Mouse (Mus musculus) heart, embryonic 15.5 days (tissue): ENCODE data around the gene Etnk1. TPM values are rescaled to one million over a fixed set of nuclear protein-coding genes. Genes with fewer than 3 reads are reported as not detected.
A peak's percentile ranks its signal among the peaks of the same experiment; 100 is the strongest.

Source experiments
- ATAC-seq: fragments of 200-750 bp; cut with Nextera tagmentation; replicated peaks from 2 replicates; pipeline ENCODE4 v1.8.0; 2017; ENCODE audit warnings: low read depth, moderate TSS enrichment; ENCODE audit not compliant: insufficient number of reproducible peaks, insufficient read depth, low FRiP score
- H3K27ac ChIP-seq: fragments of 300-500 bp; sonication (generic); 2 replicates; pipeline ENCODE4 v1.5.1; 2015; ENCODE audit warnings: mild to moderate bottlenecking, inconsistent platforms
- H3K27me3 ChIP-seq: fragments of 300-500 bp; sonication (generic); 2 replicates; pipeline ENCODE4 v1.6.1; 2015; ENCODE audit warnings: inconsistent platforms
- H3K36me3 ChIP-seq: fragments of 300-500 bp; sonication (generic); 2 replicates; pipeline ENCODE4 v1.6.1; 2015; ENCODE audit warnings: mild to moderate bottlenecking, inconsistent platforms
- H3K4me1 ChIP-seq: fragments of 300-500 bp; sonication (generic); replicated peaks from 2 replicates; pipeline ENCODE4 v1.6.1; 2015; ENCODE audit warnings: inconsistent platforms
- H3K4me2 ChIP-seq: fragments of 300-500 bp; sonication (generic); 2 replicates; pipeline ENCODE4 v1.6.1; 2015; ENCODE audit warnings: inconsistent platforms, mild to moderate bottlenecking, moderate library complexity
- H3K4me3 ChIP-seq: fragments of 300-500 bp; sonication (generic); 2 replicates; pipeline ENCODE4 v1.5.1; 2015; ENCODE audit warnings: mild to moderate bottlenecking, inconsistent platforms
- H3K9ac ChIP-seq: fragments of 300-500 bp; sonication (generic); 2 replicates; pipeline ENCODE4 v1.6.1; 2015; ENCODE audit warnings: mild to moderate bottlenecking, inconsistent platforms
- H3K9me3 ChIP-seq: fragments of 300-500 bp; sonication (generic); replicated peaks from 2 replicates; pipeline ENCODE4 v1.6.1; 2016; ENCODE audit warnings: inconsistent platforms
- WGBS: fragments of 180-500 bp; shearing (Covaris S2); methylation state at CpG from one replicate; pipeline ENCODE4 v1.1.7; 2015; ENCODE audit warnings: mixed read lengths; 5-methylcytosine and 5-hydroxymethylcytosine counted together
- polyA plus RNA-seq: library from polyadenylated mRNA; unstranded; fragments of >200 nt; fragmentation: Nextera tagmentation; extraction: Ambion mirVana; gene quantifications from 2 replicates; pipeline ENCODE4 v1.2.1, GENCODE M21; 2015

Etnk1 gene
- polyA plus RNA-seq, 1 experiment from 2014 or later = 10.8 TPM

- H3K27ac ChIP-seq = no peak overlapping the region
- no peaks in the 10 kb centered on the region for H3K27me3 ChIP-seq
- no peaks in the 10 kb centered on the region for H3K9me3 ChIP-seq
- no peak for ATAC-seq
- no peaks in the 10 kb centered on the region for H3K36me3 ChIP-seq
- no peak overlapping the region for H3K4me2 ChIP-seq
- H3K4me3 ChIP-seq = no peak overlapping the region
- H3K4me1 ChIP-seq = peaks cover 4% of the 10 kb centered on the region
- no peak overlapping the region for H3K9ac ChIP-seq
- 53% methylated on average over 11 of the region's 11 CpGs for WGBS
Observed at GRCm38 (mm10) chr6:143224057-143224456, 57.0 kb downstream of the Etnk1 start.

- no peaks in the 10 kb centered on the region for H3K36me3 ChIP-seq
- ATAC-seq = no peak
- no peak overlapping the region for H3K9ac ChIP-seq
- no peak overlapping the region for H3K27ac ChIP-seq
- no peak overlapping the region for H3K4me2 ChIP-seq
- H3K27me3 ChIP-seq = no peaks in the 10 kb centered on the region
- H3K9me3 ChIP-seq = no peaks in the 10 kb centered on the region
- H3K4me3 ChIP-seq = no peak overlapping the region
- WGBS = 71% methylated on average over 6 of the region's 6 CpGs
- H3K4me1 ChIP-seq = peaks cover 4% of the 10 kb centered on the region
Observed at GRCm38 (mm10) chr6:143224885-143225284, 57.9 kb downstream of the Etnk1 start.

- ATAC-seq = no peak
- no peaks in the 10 kb centered on the region for H3K4me1 ChIP-seq
- 50% methylated on average over 5 of the region's 5 CpGs for WGBS
- H3K27ac ChIP-seq = no peak overlapping the region
- H3K27me3 ChIP-seq = no peaks in the 10 kb centered on the region
- H3K4me3 ChIP-seq = no peak overlapping the region
- H3K9ac ChIP-seq = no peak overlapping the region
- H3K36me3 ChIP-seq = no peaks in the 10 kb centered on the region
- no peak overlapping the region for H3K4me2 ChIP-seq
- no peaks in the 10 kb centered on the region for H3K9me3 ChIP-seq
Observed at GRCm38 (mm10) chr6:143228696-143229095, 61.7 kb downstream of the Etnk1 start.

- Histone ChIP-seq H3K4me2 (no peak overlapping the region), H3K9me3 (no peaks in the 10 kb centered on the region), H3K4me1 (no peaks in the 10 kb centered on the region), H3K36me3 (no peaks in the 10 kb centered on the region), H3K27ac (no peak overlapping the region), H3K27me3 (no peaks in the 10 kb centered on the region), H3K9ac (no peak overlapping the region), H3K4me3 (no peak overlapping the region)
- no peak for ATAC-seq
- WGBS = 44% methylated on average over 8 of the region's 8 CpGs
Observed at GRCm38 (mm10) chr6:143229906-143230305, 62.9 kb downstream of the Etnk1 start.

GRCm38 (mm10) chr6:143230888-143231287 is 63.9 kb downstream of the Etnk1 start:
- Histone ChIP-seq H3K4me1 (no peaks in the 10 kb centered on the region), H3K9me3 (no peaks in the 10 kb centered on the region), H3K36me3 (no peaks in the 10 kb centered on the region), H3K4me3 (no peak overlapping the region), H3K9ac (no peak overlapping the region), H3K4me2 (no peak overlapping the region), H3K27me3 (no peaks in the 10 kb centered on the region), H3K27ac (no peak overlapping the region)
- 70% methylated on average over 2 of the region's 2 CpGs for WGBS
- ATAC-seq = no peak

- H3K4me1 ChIP-seq = no peaks in the 10 kb centered on the region
- H3K9me3 ChIP-seq = no peaks in the 10 kb centered on the region
- no peak for ATAC-seq
- WGBS = 90% methylated on average over 11 of the region's 11 CpGs
- no peaks in the 10 kb centered on the region for H3K27me3 ChIP-seq
- H3K27ac ChIP-seq = no peak overlapping the region
- H3K9ac ChIP-seq = no peak overlapping the region
- no peaks in the 10 kb centered on the region for H3K36me3 ChIP-seq
- H3K4me3 ChIP-seq = no peak overlapping the region
- no peak overlapping the region for H3K4me2 ChIP-seq
Observed at GRCm38 (mm10) chr6:143232718-143233117, 65.7 kb downstream of the Etnk1 start.

- Histone ChIP-seq H3K4me2 (no peak overlapping the region), H3K27ac (no peak overlapping the region), H3K9ac (no peak overlapping the region), H3K4me1 (no peaks in the 10 kb centered on the region), H3K36me3 (no peaks in the 10 kb centered on the region), H3K27me3 (no peaks in the 10 kb centered on the region), H3K4me3 (no peak overlapping the region), H3K9me3 (no peaks in the 10 kb centered on the region)
- ATAC-seq = no peak
- WGBS = 74% methylated on average over 8 of the region's 8 CpGs
Observed at GRCm38 (mm10) chr6:143234868-143235267, 67.8 kb downstream of the Etnk1 start.

- H3K4me1 ChIP-seq = no peaks in the 10 kb centered on the region
- 85% methylated on average over 21 of the region's 21 CpGs for WGBS
- no peaks in the 10 kb centered on the region for H3K27me3 ChIP-seq
- H3K36me3 ChIP-seq = no peaks in the 10 kb centered on the region
- no peak overlapping the region for H3K27ac ChIP-seq
- no peaks in the 10 kb centered on the region for H3K9me3 ChIP-seq
- no peak overlapping the region for H3K4me2 ChIP-seq
- ATAC-seq = no peak
- no peak overlapping the region for H3K9ac ChIP-seq
- no peak overlapping the region for H3K4me3 ChIP-seq
Observed at GRCm38 (mm10) chr6:143239362-143240074, 72.5 kb downstream of the Etnk1 start.

- no peak overlapping the region for H3K27ac ChIP-seq
- no peak for ATAC-seq
- H3K4me2 ChIP-seq = no peak overlapping the region
- no peaks in the 10 kb centered on the region for H3K36me3 ChIP-seq
- no peaks in the 10 kb centered on the region for H3K27me3 ChIP-seq
- H3K4me1 ChIP-seq = no peaks in the 10 kb centered on the region
- 80% methylated on average over 5 of the region's 5 CpGs for WGBS
- no peaks in the 10 kb centered on the region for H3K9me3 ChIP-seq
- H3K4me3 ChIP-seq = no peak overlapping the region
- no peak overlapping the region for H3K9ac ChIP-seq
Observed at GRCm38 (mm10) chr6:143243191-143243590, 76.2 kb downstream of the Etnk1 start.

GRCm38 (mm10) chr6:143257921-143258320 is 90.9 kb downstream of the Etnk1 start:
- Histone ChIP-seq H3K27me3 (no peaks in the 10 kb centered on the region), H3K4me1 (0 out of 2 replicates have a peak, but pooled peaks cover 3% of the 10 kb centered on the region), H3K36me3 (no peaks in the 10 kb centered on the region), H3K27ac (no peak overlapping the region), H3K9ac (no peak overlapping the region), H3K4me2 (no peak overlapping the region), H3K9me3 (no peaks in the 10 kb centered on the region), H3K4me3 (no peak overlapping the region)
- WGBS = 67% methylated on average over 4 of the region's 4 CpGs
- ATAC-seq = no peak

GRCm38 (mm10) chr6:143259169-143259629 is 92.2 kb downstream of the Etnk1 start:
- H3K27ac ChIP-seq = no peak overlapping the region
- no peak overlapping the region for H3K4me3 ChIP-seq
- H3K9me3 ChIP-seq = no peaks in the 10 kb centered on the region
- ATAC-seq = no peak
- no peak overlapping the region for H3K9ac ChIP-seq
- 0 out of 2 replicates have a peak overlapping the region, but pooled peaks have one; percentile 21 for H3K4me2 ChIP-seq
- H3K27me3 ChIP-seq = no peaks in the 10 kb centered on the region
- WGBS = 75% methylated on average over 17 of the region's 17 CpGs
- no peaks in the 10 kb centered on the region for H3K36me3 ChIP-seq
- H3K4me1 ChIP-seq = 0 out of 2 replicates have a peak, but pooled peaks cover 3% of the 10 kb centered on the region
